Mouse (Mus musculus) retina, embryonic 14.5 days (tissue): ENCODE data around the gene B3galt2.
"Not testable (repeated sequence)": the region's sequence is repeated elsewhere in the genome, so short reads cannot be mapped to it uniquely, and the experiment has no call there.

Experiments
- DNase-seq: peaks from one replicate; pipeline ENCODE4 v3.0.0-alpha.2; 2015; ENCODE audit warnings: low spot score

The B3galt2 gene

DNA sequence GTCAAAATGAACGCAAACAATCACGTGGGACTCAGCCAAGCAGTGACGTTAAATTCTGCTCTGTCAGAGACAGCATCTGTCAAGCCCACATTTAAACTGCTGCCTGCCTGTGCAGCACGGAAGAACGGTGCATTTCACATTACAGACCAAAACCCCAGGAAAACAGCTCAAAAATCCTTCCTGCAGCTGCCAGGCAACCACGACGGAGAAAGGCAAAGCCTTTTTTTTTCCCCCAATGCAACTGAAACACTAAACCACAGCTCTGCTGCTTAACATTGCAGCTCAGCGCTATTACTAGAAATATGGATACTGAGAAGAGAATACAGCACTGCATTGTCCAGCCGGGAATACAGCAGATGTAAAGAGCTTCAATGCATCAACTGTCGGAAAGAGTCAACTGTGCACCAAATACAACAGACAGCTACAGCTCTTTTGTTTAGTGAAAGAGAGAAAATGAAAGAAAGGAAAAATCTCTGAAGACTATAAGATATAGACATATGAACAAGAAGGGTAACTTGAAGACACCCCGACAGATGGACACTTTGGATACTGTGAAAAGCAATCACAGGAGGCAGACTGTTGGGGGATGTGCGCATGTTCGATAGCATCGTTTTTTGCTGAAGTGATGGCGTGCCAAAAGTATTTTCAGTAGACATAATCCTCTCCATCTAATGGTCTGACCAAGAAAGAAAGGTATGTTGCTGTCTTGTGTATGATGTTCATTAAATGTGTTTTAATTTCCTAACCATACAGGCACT lies at the start of gene B3galt2:
B3galt2 (plus strand) TSS at position 15 of the 758 bp plus-strand sequence.
- DNase-seq = peak; percentile 54

DNA sequence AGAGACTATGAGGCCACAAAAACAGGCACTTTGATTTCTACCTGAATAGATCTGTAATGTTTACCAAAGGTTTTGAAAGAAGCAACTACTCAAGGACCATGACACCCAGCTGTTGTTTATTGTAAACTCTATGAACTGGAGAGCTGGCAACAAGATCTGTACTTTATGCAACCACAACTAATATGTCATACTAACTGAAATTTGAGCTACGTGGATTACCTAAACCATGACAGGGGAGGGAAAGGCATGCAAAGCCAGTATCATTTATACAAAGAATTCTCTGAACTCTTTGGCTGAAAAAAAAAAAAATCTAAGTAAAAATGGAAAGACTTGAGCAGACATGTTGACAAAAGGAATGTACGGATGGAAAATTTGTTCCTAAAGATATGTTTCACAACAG lies 43.6 kb upstream of the B3galt2 start:
- no peak for DNase-seq

DNA sequence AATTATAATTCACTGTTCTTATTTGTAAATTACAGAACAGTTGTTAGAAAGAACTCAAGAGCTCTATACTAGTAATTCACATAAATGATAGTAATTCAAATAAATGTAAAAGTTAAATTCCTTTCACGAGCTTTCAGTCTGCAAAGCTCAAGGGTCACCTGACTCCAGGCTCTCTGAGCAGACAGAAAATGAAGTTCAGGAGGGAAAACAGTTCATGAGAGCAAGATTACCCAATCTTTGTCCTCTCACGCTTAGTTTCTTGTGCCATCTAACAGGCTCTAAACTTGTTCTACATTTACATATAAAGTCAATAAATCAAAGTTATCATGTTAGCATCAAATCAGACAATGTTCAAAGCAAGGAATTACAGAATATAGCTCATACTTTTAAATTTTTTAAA lies 31.6 kb upstream of the B3galt2 start:
- DNase-seq = no peak

DNA sequence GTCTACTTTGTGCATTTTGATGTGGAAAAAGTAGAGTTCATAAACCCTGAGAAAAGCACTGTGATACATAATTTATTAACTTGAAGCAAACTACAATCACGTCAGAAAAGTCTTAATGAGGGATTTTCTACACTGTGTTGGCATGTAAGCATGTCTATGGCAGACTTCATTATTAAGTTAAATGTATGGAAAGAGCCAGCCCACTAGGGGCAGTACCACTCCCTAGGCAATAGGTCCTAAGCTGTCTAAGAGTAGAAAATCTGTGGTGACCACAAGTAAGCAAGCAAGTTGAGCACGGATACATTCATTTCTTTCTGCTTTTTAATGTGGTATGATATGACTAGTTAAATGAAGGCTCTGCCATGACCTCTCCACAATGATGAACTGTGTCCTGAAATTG lies 27.6 kb upstream of the B3galt2 start:
- DNase-seq = no peak

DNA sequence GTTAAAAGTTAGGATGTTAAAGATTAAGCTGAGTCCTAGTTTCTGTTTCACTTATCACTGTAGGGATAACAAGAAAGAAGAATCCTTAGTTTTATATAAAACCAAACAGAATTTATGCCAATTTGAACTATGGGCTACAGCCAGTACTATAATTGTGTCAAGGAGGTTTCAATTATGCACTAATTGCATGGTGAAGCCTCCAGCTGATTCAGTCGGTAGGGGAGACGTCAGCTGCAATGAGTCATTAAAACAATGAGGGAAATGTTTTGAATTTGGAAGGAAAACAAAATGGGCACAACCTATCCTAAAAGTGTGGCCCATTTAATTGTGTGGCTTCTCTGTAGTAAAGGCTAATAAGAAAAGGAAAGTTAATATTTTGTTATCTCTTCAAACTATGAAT lies 20.7 kb upstream of the B3galt2 start:
- DNase-seq = no peak

DNA sequence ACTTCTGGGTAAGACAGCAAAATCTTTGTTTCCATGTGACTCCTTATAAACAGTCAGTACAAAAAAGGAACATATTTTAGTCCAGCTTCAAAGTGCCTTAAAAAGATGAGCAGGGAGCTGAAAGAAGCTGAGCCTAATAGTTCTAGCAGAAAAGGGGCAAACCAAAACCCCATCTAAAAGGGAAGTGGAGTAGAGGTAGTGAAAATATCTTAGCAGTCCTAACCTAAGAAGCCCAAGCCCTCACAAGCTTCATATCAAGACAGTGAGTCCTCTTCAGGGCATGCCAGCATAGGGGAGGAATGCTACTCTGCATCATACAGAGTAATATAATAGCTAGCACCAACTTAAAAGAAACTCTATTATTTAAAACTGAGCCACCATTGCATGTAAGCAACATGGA lies 18.5 kb upstream of the B3galt2 start:
- DNase-seq = no peak

DNA sequence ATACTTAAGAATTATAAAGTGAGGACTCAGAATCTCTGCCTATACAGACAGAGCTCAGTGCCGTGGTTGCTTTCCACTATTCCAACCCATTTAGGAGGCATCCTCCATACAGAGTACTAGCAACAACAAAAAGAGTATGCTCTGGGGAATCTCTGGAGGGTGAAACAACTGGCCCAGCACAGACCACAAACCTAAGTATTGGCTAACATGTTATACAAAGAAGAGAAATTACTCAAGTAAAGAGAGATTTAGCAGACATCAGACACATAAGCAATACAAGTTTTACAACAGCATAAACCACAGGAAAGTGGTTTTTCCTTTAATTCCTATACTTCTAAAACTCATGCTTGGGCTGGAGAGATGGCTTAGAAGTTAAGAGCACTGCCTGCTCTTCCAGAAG lies 17.8 kb upstream of the B3galt2 start:
- DNase-seq = no peak

DNA sequence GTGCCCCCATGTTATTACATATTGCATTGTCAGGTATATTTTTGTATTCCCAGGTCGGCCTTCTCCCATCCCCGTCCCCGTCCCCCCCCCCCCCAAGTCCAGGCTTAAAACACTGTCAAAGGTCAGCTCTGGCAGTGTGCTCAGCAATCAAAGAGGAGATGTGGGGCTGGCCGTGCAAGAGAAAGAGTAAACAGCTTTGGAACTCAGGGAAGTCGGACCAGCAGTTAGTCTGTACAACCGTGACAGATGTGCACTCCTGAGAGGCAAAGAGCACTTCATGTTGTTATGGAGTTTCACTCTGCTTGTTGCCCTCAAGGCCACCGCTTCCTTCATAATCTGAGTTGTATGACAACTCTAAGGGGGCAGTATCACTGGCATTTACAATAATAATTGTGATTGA lies 9.1 kb upstream of the B3galt2 start:
- DNase-seq = no peak

DNA sequence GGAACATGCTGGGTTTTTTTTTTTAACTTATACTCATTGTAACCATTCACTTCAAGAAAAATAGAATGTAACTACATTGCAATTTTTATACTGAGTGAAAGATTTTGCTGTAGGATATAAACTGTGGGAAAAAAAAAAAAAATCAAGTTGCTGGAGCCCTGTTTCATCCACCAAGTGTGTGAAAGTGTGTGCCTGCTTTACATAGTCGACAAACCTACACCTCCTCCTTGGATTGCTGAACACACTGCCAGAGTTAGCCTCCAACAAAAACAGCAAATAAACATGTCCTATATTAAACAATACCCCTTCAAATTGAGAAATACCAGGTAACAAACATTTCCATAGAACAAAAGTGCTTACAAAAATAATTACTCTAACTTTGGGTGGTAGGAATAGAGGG lies 8.1 kb upstream of the B3galt2 start:
- DNase-seq = no peak

DNA sequence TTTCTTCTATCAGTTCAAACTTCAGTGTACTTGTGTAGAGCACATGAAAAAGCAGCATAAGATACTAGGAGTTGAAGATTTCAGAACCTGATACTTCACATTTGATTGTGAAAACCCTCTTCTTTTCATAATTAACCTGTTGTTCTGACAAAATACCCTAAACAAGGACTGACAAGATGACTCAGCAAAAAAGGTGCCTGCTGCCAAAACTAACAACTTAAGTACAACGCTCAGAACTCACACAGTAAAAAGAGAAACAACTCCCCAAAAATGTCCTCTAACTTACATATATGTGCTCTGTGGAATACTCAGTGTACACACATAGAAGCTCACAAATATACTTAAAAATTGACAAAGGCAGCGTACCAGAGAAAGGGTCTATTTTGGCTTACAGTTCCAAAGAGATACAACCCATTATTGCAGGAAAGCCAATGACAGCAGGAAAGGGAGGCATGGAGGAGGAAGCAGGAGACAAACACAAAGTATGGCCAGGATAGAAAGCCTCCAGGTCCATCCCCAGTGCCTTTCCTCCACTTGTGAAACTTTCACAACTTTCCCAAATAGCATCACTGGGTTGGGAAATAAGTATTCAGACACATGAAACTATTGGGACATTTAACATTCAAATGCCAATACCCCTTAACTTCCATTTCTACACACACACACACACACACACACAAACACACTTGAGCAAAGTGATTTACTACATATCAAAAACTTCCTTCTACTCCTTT lies 7.4 kb upstream of the B3galt2 start:
- no peak for DNase-seq

DNA sequence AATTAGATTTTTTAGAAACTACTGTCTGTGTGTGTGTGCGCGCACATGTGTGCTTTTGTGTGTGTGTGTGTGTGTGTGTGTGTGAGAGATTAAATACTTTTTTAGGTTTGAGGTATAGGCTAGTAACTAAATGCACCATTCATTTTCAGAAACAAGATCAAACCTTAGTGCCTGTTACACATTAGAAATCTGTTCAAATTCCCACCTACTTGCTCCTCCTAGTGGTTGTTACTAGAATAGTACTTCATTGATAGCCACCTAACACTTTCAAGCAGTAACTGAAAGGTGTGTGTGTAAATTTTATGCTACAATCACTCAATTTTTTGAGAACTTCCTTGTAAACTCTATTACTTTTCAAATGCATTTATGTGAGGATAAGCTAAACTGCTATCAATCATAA lies 3.8 kb downstream of the B3galt2 start:
- peak; percentile 81 for DNase-seq

DNA sequence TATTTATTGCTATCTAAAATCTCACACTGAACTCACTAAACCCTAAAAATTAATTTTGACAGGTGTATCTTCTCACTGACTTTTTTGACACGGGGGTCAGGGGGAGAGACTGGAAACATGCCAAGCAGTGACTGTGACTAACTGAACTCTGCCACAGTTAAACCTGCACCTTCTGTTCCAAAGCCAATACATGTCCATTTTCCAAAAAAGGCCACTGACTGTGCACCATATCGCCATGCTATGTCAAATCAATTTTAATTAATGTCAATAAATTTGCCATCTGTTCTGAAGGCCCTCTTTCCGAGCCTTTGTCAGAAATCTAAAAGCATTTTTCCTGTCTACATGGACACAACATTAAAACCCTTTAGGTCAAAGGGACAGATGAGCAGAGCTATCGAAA lies 4.9 kb downstream of the B3galt2 start:
- peak; percentile 48 for DNase-seq

DNA sequence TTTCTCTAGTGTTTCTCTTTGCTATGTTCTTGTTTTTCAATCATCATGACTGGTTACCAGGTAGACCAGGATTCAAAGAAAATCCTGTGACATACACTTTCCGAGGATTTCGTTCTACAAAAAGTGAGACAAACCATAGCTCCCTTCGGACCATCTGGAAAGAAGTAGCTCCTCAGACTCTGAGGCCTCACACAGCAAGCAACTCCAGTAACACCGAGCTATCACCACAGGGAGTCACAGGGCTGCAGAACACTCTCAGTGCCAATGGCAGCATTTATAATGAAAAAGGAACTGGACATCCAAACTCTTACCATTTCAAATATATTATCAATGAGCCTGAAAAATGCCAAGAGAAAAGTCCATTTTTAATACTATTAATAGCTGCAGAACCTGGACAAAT lies 5.8 kb downstream of the B3galt2 start:
- DNase-seq = no peak

DNA sequence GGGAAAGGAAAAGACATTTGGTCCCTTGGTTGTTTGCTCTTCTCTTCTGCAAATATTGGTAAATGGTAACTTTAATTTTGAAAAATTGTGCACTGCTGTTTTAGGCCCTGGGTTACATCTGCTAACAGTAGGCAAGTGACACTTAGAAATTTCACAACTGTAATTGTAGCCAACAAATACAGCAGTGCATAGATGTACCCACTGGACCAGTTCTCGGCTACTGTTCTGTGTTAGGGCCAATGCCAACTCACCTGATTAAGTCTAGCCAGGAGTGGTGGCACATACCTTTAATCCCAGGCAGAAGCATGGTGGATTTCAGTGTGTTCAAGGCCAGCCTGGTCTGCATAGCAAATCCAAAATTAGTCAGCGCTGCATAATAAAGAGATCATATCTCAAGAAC lies 9.9 kb downstream of the B3galt2 start:
- DNase-seq = no peak

DNA sequence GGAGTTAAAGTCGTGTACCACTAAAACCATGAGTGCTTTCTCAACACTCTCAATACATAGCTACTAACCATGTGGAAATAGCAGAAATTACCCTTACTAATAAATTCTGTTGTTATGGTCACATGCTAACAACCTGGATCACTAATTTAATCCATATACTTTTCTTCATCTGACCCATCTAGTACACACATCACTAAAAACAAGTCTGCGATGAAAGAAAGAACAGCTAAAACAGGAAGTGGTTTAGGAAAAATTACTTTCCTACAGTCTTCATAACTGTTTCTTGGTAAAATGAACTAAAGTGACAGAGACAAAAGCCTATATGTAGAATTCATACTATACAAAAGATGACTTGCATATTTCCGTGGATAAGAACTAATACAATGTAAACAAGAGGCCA lies 13.2 kb downstream of the B3galt2 start:
- no peak for DNase-seq

DNA sequence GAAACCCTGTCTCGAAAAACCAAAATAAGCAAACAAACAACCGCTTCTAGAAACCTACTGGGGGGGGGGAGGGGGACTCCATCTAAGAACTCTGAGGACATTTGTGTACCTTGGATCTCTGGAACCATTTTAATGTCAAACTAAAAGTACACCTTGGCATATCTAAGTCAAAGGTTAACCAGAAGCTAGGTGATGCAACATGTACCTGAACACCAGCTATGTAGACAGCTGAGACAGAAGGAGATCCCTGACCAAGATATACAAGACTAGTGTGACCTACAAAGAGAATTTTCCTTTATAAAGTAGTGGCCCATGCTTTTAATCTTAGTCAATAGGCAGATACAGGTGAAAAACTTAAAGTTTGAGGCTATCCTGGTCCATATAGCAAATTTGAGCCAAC lies 22.7 kb downstream of the B3galt2 start:
- DNase-seq = no peak

DNA sequence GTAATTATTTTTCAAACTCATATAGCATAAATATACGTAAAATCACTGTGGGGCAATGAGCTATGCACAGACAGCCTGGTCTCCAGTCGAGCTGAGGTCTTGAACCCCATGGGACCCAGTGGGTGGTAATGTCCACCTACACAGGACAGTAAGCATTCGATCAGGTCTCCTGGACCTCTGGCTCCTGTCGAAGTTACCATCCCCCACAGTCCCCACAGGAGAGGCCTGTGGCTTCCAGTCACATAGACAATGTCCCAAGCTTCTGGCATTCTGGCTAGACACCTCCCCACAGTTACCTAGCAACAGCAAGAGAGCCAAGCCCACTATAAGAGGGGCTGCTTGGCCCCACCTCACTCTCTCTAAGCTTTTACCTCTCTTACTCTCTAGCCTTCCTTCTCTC lies 24.3 kb downstream of the B3galt2 start:
- not testable (repeated sequence) for DNase-seq

DNA sequence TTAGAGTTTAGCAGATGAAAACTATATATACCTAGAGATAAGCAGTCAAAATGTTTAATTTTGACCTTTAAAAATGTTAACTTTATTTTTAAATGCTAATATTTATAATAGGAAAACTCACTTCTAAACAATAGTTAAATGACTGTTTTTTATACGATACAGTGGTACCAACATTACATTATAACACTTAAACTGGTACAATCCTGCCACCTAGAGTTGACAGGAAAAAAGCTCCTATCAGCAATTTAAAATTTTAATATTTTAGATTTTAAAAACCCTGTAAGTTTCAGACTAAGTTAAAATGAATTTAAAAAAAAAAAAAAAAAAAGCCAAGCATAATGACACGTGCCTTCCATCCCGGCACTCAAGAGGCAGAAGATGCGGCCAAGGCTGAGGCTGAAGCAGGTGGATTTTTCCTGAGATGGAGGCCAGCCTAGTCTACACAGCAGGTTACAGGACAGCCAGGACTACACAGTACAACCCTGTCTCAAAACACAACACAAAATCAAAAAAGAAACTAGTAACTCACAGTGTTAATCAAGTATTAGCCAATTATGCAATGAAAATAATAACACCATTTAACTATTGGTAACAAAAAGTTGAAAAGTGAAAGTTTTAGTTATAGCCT lies 35.4 kb downstream of the B3galt2 start:
- peak; percentile 19 for DNase-seq

DNA sequence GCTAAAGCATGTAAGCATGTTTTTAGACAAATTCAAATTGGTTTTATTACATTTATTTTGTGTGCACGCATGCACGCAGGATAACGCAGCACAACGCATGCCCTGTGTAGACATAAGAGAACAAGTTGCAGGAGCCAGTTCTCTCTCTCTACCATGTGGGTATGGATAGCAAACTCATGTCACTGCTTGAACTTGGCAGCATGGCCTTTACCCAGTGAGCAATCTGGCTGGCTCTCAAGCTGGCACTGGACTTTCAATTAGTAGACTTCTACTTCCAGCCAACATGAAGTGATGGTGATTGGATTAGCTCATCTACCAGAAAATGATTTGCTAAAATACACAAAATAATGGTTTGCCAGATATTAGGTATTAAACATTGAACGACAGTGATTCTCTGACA lies 40.6 kb downstream of the B3galt2 start:
- DNase-seq = no peak

DNA sequence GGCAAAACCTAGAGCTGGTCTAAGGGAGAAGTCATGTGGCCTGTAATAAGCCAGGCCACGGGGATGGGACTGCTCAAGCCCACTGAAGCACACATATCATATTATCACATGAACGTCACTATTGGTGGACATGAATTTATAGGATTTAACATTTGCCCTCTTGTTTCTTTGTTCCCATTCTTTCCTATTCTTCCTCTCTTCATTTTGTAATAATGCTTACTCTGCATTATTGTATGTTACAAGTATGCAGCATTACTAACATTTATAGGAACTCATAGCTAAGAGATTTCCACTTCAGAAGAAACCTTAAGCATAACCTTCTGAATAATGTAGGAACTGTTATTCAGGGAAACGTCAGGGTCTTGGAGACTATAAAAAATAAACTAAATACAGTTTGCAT lies 44.4 kb downstream of the B3galt2 start:
- DNase-seq = no peak

DNA sequence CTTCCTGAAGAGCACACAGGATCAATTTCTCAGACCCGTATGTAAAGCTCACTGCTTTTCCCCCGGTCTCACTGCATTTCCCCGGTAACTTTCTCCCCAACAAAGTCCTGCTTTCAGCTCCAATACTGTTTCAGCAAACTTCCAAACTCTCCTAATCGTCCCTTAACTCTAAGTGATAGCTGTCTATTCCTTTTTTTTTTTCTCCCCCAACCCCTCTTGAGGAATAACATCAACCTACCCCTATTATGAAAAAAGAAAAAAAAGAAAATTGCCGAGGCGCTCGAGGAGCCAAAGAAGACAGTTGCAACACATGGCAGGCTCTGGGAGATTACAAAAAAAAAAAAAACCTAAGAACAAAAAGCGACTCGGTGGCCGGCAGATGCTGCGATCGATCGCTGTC lies 61.3 kb downstream of the B3galt2 start:
- peak; percentile 25 for DNase-seq

DNA sequence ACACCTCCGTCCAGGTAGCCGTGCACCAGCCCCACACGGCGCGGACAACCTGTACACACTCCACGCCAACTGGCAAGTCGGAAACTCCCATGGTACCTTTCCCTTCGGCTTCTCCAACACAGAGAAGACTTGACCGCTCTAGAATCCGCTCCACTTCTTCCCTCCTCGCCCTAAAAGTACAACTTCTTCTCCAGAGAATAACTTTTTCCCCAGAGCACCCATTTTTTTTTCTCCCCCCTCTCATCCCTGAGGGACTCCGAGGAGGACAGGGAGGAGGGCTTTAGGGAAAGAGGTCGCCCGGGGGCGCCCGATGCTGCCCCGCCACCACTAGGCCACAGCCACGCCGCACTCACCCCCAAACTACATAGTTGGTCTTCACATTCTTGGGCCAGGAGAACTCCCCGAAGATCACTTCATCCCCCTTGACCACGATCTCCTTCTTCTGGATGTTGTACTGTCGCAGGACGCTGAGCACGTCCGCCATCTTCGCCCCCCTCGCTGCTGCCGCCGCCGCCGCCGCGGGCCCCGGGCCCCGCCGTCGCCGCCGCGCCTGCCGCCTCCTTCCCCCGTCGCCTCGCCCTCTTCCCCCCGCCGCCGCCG lies 61.8 kb downstream of the B3galt2 start:
- DNase-seq = no peak

DNA sequence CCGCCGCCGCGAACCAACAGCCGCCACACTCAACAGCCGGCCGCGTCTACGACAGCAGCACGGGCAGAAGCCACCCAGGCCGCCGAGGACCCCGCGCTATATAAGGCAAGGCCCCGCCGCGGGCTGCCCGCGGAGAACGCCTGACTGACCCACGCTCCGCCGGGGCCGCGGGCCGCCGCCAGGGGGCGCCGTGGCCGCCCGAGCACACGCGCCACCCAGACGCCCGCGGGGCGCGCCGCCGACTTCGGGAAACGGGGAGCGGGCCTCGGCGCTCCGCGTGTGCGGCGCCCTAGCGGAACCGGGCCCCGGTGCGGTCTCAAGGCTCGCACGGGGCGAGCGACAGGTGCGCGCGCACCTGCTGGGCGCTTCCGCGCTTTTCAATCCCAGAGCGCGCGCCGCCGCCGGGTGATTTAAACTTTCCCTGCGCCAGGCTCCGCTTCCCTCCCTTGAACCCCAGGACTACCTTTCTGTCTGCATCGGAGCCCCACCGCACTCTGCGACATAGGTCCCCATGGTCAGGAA lies 62.3 kb downstream of the B3galt2 start, which contains the start of gene Cdc73:
Cdc73 (minus strand) TSS at position 153 of the 522 bp plus-strand sequence.
- DNase-seq = peak; percentile 90
